Mouse (Mus musculus) midbrain, embryonic 13.5 days (tissue): ENCODE data around the gene Dand5. TPM values are rescaled to one million over a fixed set of nuclear protein-coding genes. Genes with fewer than 3 reads are reported as not detected.
A peak's percentile ranks its signal among the peaks of the same experiment; 100 is the strongest.

ENCODE experiments used
- ATAC-seq: fragments of 200-750 bp; cut with Nextera tagmentation; 2 replicates; pipeline ENCODE4 v1.8.0; 2017; ENCODE audit warnings: mild to moderate bottlenecking, moderate TSS enrichment, moderate library complexity
- H3K27ac ChIP-seq: fragments of 300-500 bp; sonication (generic); 2 replicates; pipeline ENCODE4 v1.5.1; 2015; ENCODE audit warnings: inconsistent platforms, mild to moderate bottlenecking, moderate library complexity
- H3K27me3 ChIP-seq: fragments of 300-500 bp; sonication (generic); 2 replicates; pipeline ENCODE4 v1.6.1; 2015; ENCODE audit warnings: mild to moderate bottlenecking, inconsistent platforms
- H3K36me3 ChIP-seq: fragments of 300-500 bp; sonication (generic); 2 replicates; pipeline ENCODE4 v1.6.1; 2015; ENCODE audit warnings: mild to moderate bottlenecking, inconsistent platforms
- H3K4me1 ChIP-seq: fragments of 300-500 bp; sonication (generic); replicated peaks from 2 replicates; pipeline ENCODE4 v1.6.1; 2015; ENCODE audit warnings: inconsistent platforms
- H3K4me2 ChIP-seq: fragments of 300-500 bp; sonication (generic); replicated peaks from 2 replicates; pipeline ENCODE4 v1.6.1; 2015; ENCODE audit warnings: moderate library complexity, mild to moderate bottlenecking, inconsistent platforms
- H3K4me3 ChIP-seq: fragments of 300-500 bp; sonication (generic); replicated peaks from 2 replicates; pipeline ENCODE4 v1.5.1; 2015; ENCODE audit warnings: mild to moderate bottlenecking, inconsistent platforms
- H3K9ac ChIP-seq: fragments of 300-500 bp; sonication (generic); replicated peaks from 2 replicates; pipeline ENCODE4 v1.6.1; 2015; ENCODE audit warnings: mild to moderate bottlenecking, inconsistent platforms
- H3K9me3 ChIP-seq: fragments of 300-500 bp; sonication (generic); 2 replicates; pipeline ENCODE4 v1.6.1; 2016; ENCODE audit warnings: mild to moderate bottlenecking, inconsistent platforms
- WGBS: fragments of 180-500 bp; shearing (Covaris S2); methylation state at CpG from one replicate; pipeline ENCODE4 v1.1.7; 2015; 5-methylcytosine and 5-hydroxymethylcytosine counted together
- polyA plus RNA-seq: library from polyadenylated mRNA; unstranded; fragments of >200 nt; fragmentation: Nextera tagmentation; extraction: Ambion mirVana; gene quantifications from 2 replicates; pipeline ENCODE4 v1.2.1, GENCODE M21; 2015

Dand5 gene
- polyA plus RNA-seq = 8.8 and 8.9 TPM in 2 replicates

GRCm38 (mm10) chr8:84822723-84823122, at the start of gene Dand5:
Gene Dand5, minus strand, starts transcription at chr8:84822823.
- Histone ChIP-seq H3K9me3 (no peaks in the 10 kb centered on the region), H3K27ac (no peak within 1 kb of the TSS), H3K36me3 (no peaks in the 10 kb centered on the region), H3K4me2 (peak within 1 kb of the TSS; percentile 50), H3K27me3 (peaks cover 8% of the 10 kb centered on the region; the same call in 1 of the 2 replicates), H3K4me3 (peak within 1 kb of the TSS; percentile 22), H3K4me1 (peaks cover 7% of the 10 kb centered on the region; the same call in 1 of the 2 replicates), H3K9ac (no peak within 1 kb of the TSS; the same call in 1 of the 2 replicates)
- 35% methylated on average over 3 of the region's 3 CpGs for WGBS
- ATAC-seq = peak; percentile 40; the same call in 1 of the 2 replicates

GRCm38 (mm10) chr8:84871376-84872308, 49.0 kb upstream of the Dand5 start, which contains the start of gene Syce2:
Gene Syce2, plus strand, starts transcription at chr8:84872111.
- H3K36me3 ChIP-seq = peaks cover 37% of the 10 kb centered on the region
- WGBS = 17% methylated on average over 43 of the region's 46 CpGs
- peak within 1 kb of the TSS; percentile 61 for H3K9ac ChIP-seq
- H3K9me3 ChIP-seq = no peaks in the 10 kb centered on the region
- H3K4me2 ChIP-seq = peak within 1 kb of the TSS; percentile 69
- H3K27ac ChIP-seq = no peak within 1 kb of the TSS
- H3K4me1 ChIP-seq = peaks cover 11% of the 10 kb centered on the region
- ATAC-seq = peak; percentile 55
- H3K4me3 ChIP-seq = peak within 1 kb of the TSS; percentile 42
- peaks cover 14% of the 10 kb centered on the region for H3K27me3 ChIP-seq

GRCm38 (mm10) chr8:84856864-84857441, 34.3 kb upstream of the Dand5 start, which contains the start of gene Farsa:
Gene Farsa, plus strand, starts transcription at chr8:84856989.
- no peaks in the 10 kb centered on the region for H3K9me3 ChIP-seq
- peak within 1 kb of the TSS; percentile 68 for H3K27ac ChIP-seq
- H3K9ac ChIP-seq = peak within 1 kb of the TSS; percentile 81
- H3K36me3 ChIP-seq = peaks cover 25% of the 10 kb centered on the region
- peak within 1 kb of the TSS; percentile 89 for H3K4me3 ChIP-seq
- peak within 1 kb of the TSS; percentile 88 for H3K4me2 ChIP-seq
- peak; percentile 95 for ATAC-seq
- under 1% methylated on average over 39 of the region's 39 CpGs for WGBS
- peaks cover 13% of the 10 kb centered on the region for H3K4me1 ChIP-seq
- 0 out of 2 replicates have a peak, but pooled peaks cover 2% of the 10 kb centered on the region for H3K27me3 ChIP-seq

- ATAC-seq = peak; percentile 37
- Histone ChIP-seq H3K27me3 (0 out of 2 replicates have a peak, but pooled peaks cover 2% of the 10 kb centered on the region), H3K9me3 (no peaks in the 10 kb centered on the region), H3K4me1 (peaks cover 13% of the 10 kb centered on the region), H3K36me3 (peaks cover 20% of the 10 kb centered on the region), H3K27ac (no peak overlapping the region), H3K4me2 (no peak overlapping the region), H3K4me3 (peak overlapping the region; percentile 89; the same call in 1 of the 2 replicates), H3K9ac (no peak overlapping the region)
- 93% methylated on average over 3 of the region's 3 CpGs for WGBS
Measured at GRCm38 (mm10) chr8:84856434-84856833, 33.8 kb upstream of the Dand5 start.

GRCm38 (mm10) chr8:84847684-84848435, 25.2 kb upstream of the Dand5 start:
- Histone ChIP-seq H3K4me2 (peak overlapping the region; percentile 66), H3K9ac (peak overlapping the region; percentile 71), H3K9me3 (no peaks in the 10 kb centered on the region), H3K27ac (peak overlapping the region; percentile 79), H3K27me3 (no peaks in the 10 kb centered on the region), H3K36me3 (peaks cover 22% of the 10 kb centered on the region), H3K4me1 (peaks cover 35% of the 10 kb centered on the region), H3K4me3 (peak overlapping the region; percentile 49)
- 56% methylated on average over 6 of the region's 6 CpGs for WGBS
- no peak for ATAC-seq

- WGBS = under 1% methylated on average over 55 of the region's 55 CpGs
- peak within 1 kb of the TSS; percentile 98 for H3K9ac ChIP-seq
Measured at GRCm38 (mm10) chr8:84846722-84847572, 24.3 kb upstream of the Dand5 start, which contains the start of gene Calr. Gene Calr, minus strand, starts transcription at chr8:84846934.

GRCm38 (mm10) chr8:84846094-84846721, 23.6 kb upstream of the Dand5 start:
- Histone ChIP-seq H3K36me3 (peaks cover 38% of the 10 kb centered on the region), H3K27ac (peak overlapping the region; percentile 88), H3K4me2 (peak overlapping the region; percentile 89), H3K9me3 (no peaks in the 10 kb centered on the region), H3K27me3 (no peaks in the 10 kb centered on the region), H3K4me1 (peaks cover 44% of the 10 kb centered on the region), H3K4me3 (peak overlapping the region; percentile 97), H3K9ac (peak overlapping the region; percentile 98)
- ATAC-seq = no peak; the same call in 1 of the 2 replicates
- under 1% methylated on average over 30 of the region's 30 CpGs for WGBS

More at GRCm38 (mm10) chr8:84846722-84847572, 24.3 kb upstream of the Dand5 start, which contains the start of gene Calr:
- Histone ChIP-seq H3K4me3 (peak within 1 kb of the TSS; percentile 97), H3K27ac (peak within 1 kb of the TSS; percentile 88), H3K36me3 (peaks cover 31% of the 10 kb centered on the region), H3K4me2 (peak within 1 kb of the TSS; percentile 89), H3K4me1 (peaks cover 41% of the 10 kb centered on the region), H3K9me3 (no peaks in the 10 kb centered on the region), H3K27me3 (no peaks in the 10 kb centered on the region)
- peak; percentile 99 for ATAC-seq

GRCm38 (mm10) chr8:84845355-84846093, 22.9 kb upstream of the Dand5 start:
- peak overlapping the region; percentile 97 for H3K4me3 ChIP-seq
- H3K9me3 ChIP-seq = no peaks in the 10 kb centered on the region
- H3K9ac ChIP-seq = peak overlapping the region; percentile 98
- H3K4me1 ChIP-seq = peaks cover 44% of the 10 kb centered on the region
- 17% methylated on average over 12 of the region's 12 CpGs for WGBS
- H3K36me3 ChIP-seq = peaks cover 38% of the 10 kb centered on the region
- H3K27me3 ChIP-seq = no peaks in the 10 kb centered on the region
- H3K27ac ChIP-seq = peak overlapping the region; percentile 88
- ATAC-seq = no peak
- peak overlapping the region; percentile 89 for H3K4me2 ChIP-seq

GRCm38 (mm10) chr8:84844397-84845070, 21.9 kb upstream of the Dand5 start:
- peaks cover 49% of the 10 kb centered on the region for H3K4me1 ChIP-seq
- H3K4me3 ChIP-seq = peak overlapping the region; percentile 97
- WGBS = 89% methylated on average over 9 of the region's 9 CpGs
- H3K9me3 ChIP-seq = no peaks in the 10 kb centered on the region
- no peaks in the 10 kb centered on the region for H3K27me3 ChIP-seq
- no peak for ATAC-seq
- peaks cover 38% of the 10 kb centered on the region for H3K36me3 ChIP-seq
- H3K9ac ChIP-seq = peak overlapping the region; percentile 98; the same call in 1 of the 2 replicates
- peak overlapping the region; percentile 89 for H3K4me2 ChIP-seq
- H3K27ac ChIP-seq = no peak overlapping the region
